Mouse (Mus musculus) duodenum, adult 2 months (tissue): ENCODE results near the gene Npat. TPM values are rescaled to one million over a fixed set of nuclear protein-coding genes. Genes with fewer than 3 reads are reported as not detected.

Experiments
- polyA plus RNA-seq: library from polyadenylated mRNA; depleted of rRNA; stranded (reverse); fragments of >200 nt; gene quantifications from 2 replicates; pipeline ENCODE4 v1.2.3, GENCODE M21; 2012; ENCODE audit warnings: low replicate concordance; rRNA removed

Npat gene
- polyA plus RNA-seq, result 0.12 and 0.42 TPM in 2 replicates

DNA sequence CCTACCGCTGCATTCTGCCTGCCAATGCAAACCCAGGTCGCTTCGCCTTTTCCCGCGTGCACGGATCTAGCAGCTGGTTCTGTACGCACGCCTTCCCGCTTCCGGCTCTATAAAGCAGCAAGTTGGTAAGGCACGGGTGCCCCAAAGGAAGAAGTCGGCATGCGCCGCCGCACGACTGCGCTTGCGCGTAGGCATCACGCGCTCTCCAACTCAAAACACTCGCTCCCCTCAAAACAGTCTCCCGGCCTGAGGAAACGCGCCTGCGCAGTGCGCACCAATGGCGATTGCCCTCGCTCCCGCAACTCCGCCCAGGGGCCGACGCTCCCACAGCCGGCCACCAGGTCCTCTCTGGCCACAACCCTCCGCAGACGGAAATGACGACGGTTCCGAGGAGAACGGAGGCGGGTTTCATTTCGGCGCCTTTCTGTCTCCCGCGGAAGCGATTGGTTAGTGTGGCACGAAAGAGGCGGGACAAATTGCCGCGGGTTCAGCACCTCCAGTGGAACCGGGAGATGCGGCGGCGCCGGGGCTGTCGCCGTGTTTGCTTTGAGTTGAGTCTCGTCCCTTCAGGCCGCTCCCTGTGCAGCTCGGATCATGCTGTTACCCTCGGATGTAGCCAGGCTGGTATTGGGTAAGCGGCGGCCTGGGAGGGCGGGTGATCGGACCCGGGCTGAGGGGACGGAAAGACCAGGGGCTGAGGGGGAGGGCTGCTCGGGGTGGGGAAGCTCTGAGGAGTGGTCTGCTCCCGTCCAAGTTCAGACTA is at the start of gene Npat, which contains the start of gene Atm:
TSS of gene Npat (plus strand) at position 490 of the 763 bp plus-strand sequence.
TSS of gene Atm (minus strand) at position 183 of the 763 bp plus-strand sequence.

DNA sequence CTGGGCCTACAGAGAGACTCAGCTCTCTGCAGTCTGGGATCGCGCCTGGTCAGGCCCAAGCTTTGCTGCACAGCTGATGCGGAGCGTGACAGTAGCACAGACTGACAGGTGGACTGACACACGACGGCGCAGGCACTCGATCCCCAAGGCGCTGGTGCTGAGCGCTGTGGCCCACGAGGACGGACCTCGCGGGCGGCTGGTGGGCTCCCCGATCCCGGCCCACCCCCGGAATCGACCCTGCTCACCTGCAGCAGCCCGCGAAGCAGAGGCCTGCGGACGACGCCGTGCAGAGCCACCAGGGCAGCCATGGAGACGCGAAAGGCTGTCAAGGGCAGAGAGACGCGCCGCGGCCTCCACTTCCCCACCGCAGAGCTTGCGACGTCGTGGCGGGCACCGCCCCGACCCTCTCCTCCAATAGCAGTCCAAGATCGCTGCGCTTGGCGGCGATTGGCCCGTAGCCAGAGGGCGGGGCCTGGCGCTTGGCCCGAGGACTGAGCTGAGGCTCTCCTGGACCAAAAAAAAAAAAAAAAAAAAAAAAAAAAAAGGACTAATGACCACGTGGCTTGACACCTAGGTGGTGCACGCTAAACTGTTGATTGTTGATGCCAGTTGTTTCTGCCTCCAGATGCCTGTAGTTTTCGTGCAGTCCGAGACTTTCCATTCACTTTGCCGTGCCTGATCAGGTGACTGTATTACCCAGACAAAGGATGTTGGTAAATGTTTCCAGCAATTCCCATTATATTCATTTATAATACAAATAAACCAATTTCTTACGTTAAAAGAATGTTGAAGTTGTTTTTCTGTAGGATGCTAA is 73.3 kb downstream of the Npat start, which contains the start of gene Acat1:
TSS of gene Acat1 (minus strand) at position 415 of the 814 bp plus-strand sequence.

Other genes starting within 250 kb of the Npat start
- gene Exph5, start 235.4 kb upstream of the Npat start, polyA plus RNA-seq, result 0.45 and 0.70 TPM in 2 replicates
- 3.6 and 3.9 TPM in 2 replicates for gene Kdelc2, start 153.0 kb upstream of the Npat start, polyA plus RNA-seq
- 0.97 TPM in 1 of 2 replicates, not detected in the other for gene 4930550C14Rik, start 134.7 kb upstream of the Npat start, polyA plus RNA-seq
- gene Atm, start 307 bp upstream of the Npat start, polyA plus RNA-seq, result 0.01 and 0.21 TPM in 2 replicates
- gene Acat1, start 73.3 kb downstream of the Npat start, polyA plus RNA-seq, result 15.3 and 16.1 TPM in 2 replicates
- gene Cul5, start 133.0 kb downstream of the Npat start, polyA plus RNA-seq, result 0.98 and 2.2 TPM in 2 replicates
- gene Rab39, start 169.2 kb downstream of the Npat start, polyA plus RNA-seq, result 0.04 TPM in 1 of 2 replicates, not detected in the other
- gene Slc35f2, start 234.5 kb downstream of the Npat start, polyA plus RNA-seq, result 27.9 and 29.0 TPM in 2 replicates